Mouse (Mus musculus) ES-Bruce4 (cell line): ENCODE data around the gene Coq3. TPM values are rescaled to one million over a fixed set of nuclear protein-coding genes. Genes with fewer than 3 reads are reported as not detected.

Source experiments
- H3K27ac ChIP-seq: 2 replicates; pipeline ENCODE4 v1.5.1; 2012; ENCODE audit warnings: low read length, inconsistent platforms; ENCODE audit not compliant: insufficient read depth
- H3K27me3 ChIP-seq: 2 replicates; pipeline ENCODE4 v1.6.1; 2012; ENCODE audit warnings: mild to moderate bottlenecking, low read length, inconsistent platforms; ENCODE audit not compliant: control insufficient read depth, poor library complexity, insufficient read depth, severe bottlenecking
- H3K36me3 ChIP-seq: 2 replicates; pipeline ENCODE4 v1.6.1; 2012; ENCODE audit warnings: inconsistent platforms, mild to moderate bottlenecking, low read length, moderate library complexity; ENCODE audit not compliant: control insufficient read depth, poor library complexity, insufficient read depth, severe bottlenecking
- H3K4me1 ChIP-seq: one replicate; pipeline ENCODE4 v1.8.1; 2011; ENCODE audit warnings: low read length; ENCODE audit not compliant: control insufficient read depth, insufficient read depth
- H3K4me3 ChIP-seq: 2 replicates; pipeline ENCODE4 v1.5.1; 2011; ENCODE audit warnings: low read depth, mild to moderate bottlenecking, low read length
- H3K9ac ChIP-seq: 2 replicates; pipeline ENCODE4 v1.6.1; 2012; ENCODE audit warnings: low read depth, mild to moderate bottlenecking, inconsistent platforms; ENCODE audit not compliant: poor library complexity, severe bottlenecking
- H3K9me3 ChIP-seq: replicated peaks from 2 replicates; pipeline ENCODE4 v1.6.1; 2012; ENCODE audit warnings: mild to moderate bottlenecking, low read length, inconsistent platforms; ENCODE audit not compliant: control insufficient read depth, poor library complexity, insufficient read depth, severe bottlenecking
- CTCF ChIP-seq: IDR thresholded peaks from one replicate; pipeline ENCODE4 v1.8.1; 2011; ENCODE audit warnings: low read depth, low read length
- EP300 ChIP-seq: IDR thresholded peaks from 2 replicates; pipeline ENCODE4 v1.6.1; 2011; ENCODE audit warnings: low read depth, low read length; ENCODE audit not compliant: insufficient read depth
- POLR2A ChIP-seq: IDR thresholded peaks from one replicate; pipeline ENCODE4 v1.8.1; 2011; ENCODE audit warnings: low read length; ENCODE audit not compliant: insufficient read depth
- polyA plus RNA-seq: library from polyadenylated mRNA; stranded (reverse); fragments of >200 nt; gene quantifications from 2 replicates; pipeline ENCODE4 v1.2.4, GENCODE M21; 2011; ENCODE audit warnings: low read depth; ENCODE audit not compliant: missing spikeins, insufficient read depth, insufficient read length

Gene Coq3
- 19.2 and 20.7 TPM in 2 replicates for polyA plus RNA-seq

GRCm38 (mm10) chr4:21879565-21880220, at the start of gene Coq3:
Coq3 (plus strand) TSS chr4:21879673.
- Histone ChIP-seq H3K27ac (no peak within 1 kb of the TSS; the same call in 1 of the 2 replicates), H3K4me3 (peak within 1 kb of the TSS; percentile 78)

GRCm38 (mm10) chr4:21832844-21833243, 46.6 kb upstream of the Coq3 start:
- H3K4me1 ChIP-seq: no peaks in the 10 kb centered on the region
- H3K27me3 ChIP-seq: no peaks in the 10 kb centered on the region
- H3K4me3 ChIP-seq: no peak overlapping the region
- H3K9ac ChIP-seq: no peak overlapping the region
- no peak overlapping the region for H3K27ac ChIP-seq
- peak; percentile 75 for TF ChIP-seq CTCF
- TF ChIP-seq EP300: no peak
- peaks cover 5% of the 10 kb centered on the region for H3K36me3 ChIP-seq
- no peaks in the 10 kb centered on the region for H3K9me3 ChIP-seq

More at GRCm38 (mm10) chr4:21879565-21880220, at the start of gene Coq3:
- Histone ChIP-seq H3K36me3 (peaks cover 5% of the 10 kb centered on the region), H3K4me1 (no peaks in the 10 kb centered on the region), H3K9ac (peak within 1 kb of the TSS; percentile 75), H3K9me3 (no peaks in the 10 kb centered on the region), H3K27me3 (no peaks in the 10 kb centered on the region)
- no peak for TF ChIP-seq EP300
- TF ChIP-seq CTCF: no peak
- no peak for TF ChIP-seq POLR2A

- Histone ChIP-seq H3K27me3 (no peaks in the 10 kb centered on the region), H3K9me3 (no peaks in the 10 kb centered on the region), H3K27ac (peak within 1 kb of the TSS; percentile 92), H3K9ac (peak within 1 kb of the TSS; percentile 95), H3K4me1 (no peaks in the 10 kb centered on the region), H3K36me3 (0 out of 2 replicates have a peak, but pooled peaks cover 3% of the 10 kb centered on the region), H3K4me3 (peak within 1 kb of the TSS; percentile 93)
- TF ChIP-seq CTCF (peak; percentile 64), EP300 (no peak), POLR2A (peak; percentile 38)
These were observed 31.8 kb upstream of the Coq3 start, which contains the start of gene Pnisr for GRCm38 (mm10) chr4:21847481-21848286. Pnisr (plus strand) TSS chr4:21847583.

GRCm38 (mm10) chr4:21848287-21848630, 31.2 kb upstream of the Coq3 start:
- peak overlapping the region; percentile 95 for H3K9ac ChIP-seq

GRCm38 (mm10) chr4:21857481-21857880, 22.0 kb upstream of the Coq3 start:
- no peaks in the 10 kb centered on the region for H3K27me3 ChIP-seq
- peaks cover 47% of the 10 kb centered on the region for H3K36me3 ChIP-seq
- TF ChIP-seq CTCF (no peak), EP300 (no peak), POLR2A (no peak)
- H3K27ac ChIP-seq: no peak overlapping the region
- no peak overlapping the region for H3K9ac ChIP-seq
- H3K4me3 ChIP-seq: no peak overlapping the region
- H3K9me3 ChIP-seq: no peaks in the 10 kb centered on the region
- no peaks in the 10 kb centered on the region for H3K4me1 ChIP-seq

More at GRCm38 (mm10) chr4:21848287-21848630, 31.2 kb upstream of the Coq3 start:
- H3K36me3 ChIP-seq: 0 out of 2 replicates have a peak, but pooled peaks cover 3% of the 10 kb centered on the region
- H3K27ac ChIP-seq: peak overlapping the region; percentile 88
- H3K4me3 ChIP-seq: peak overlapping the region; percentile 93
- no peaks in the 10 kb centered on the region for H3K27me3 ChIP-seq
- H3K4me1 ChIP-seq: no peaks in the 10 kb centered on the region
- TF ChIP-seq EP300 (no peak), POLR2A (no peak), CTCF (no peak)
- H3K9me3 ChIP-seq: no peaks in the 10 kb centered on the region
